Mouse (Mus musculus): ENCODE measurements around the gene Sema4f. TPM values are rescaled to one million over a fixed set of nuclear protein-coding genes. Genes with fewer than 3 reads are reported as not detected.

Sema4f gene
- total and polyA plus RNA-seq, 3 experiments, result 0.04 TPM; not detected in 2

DNA sequence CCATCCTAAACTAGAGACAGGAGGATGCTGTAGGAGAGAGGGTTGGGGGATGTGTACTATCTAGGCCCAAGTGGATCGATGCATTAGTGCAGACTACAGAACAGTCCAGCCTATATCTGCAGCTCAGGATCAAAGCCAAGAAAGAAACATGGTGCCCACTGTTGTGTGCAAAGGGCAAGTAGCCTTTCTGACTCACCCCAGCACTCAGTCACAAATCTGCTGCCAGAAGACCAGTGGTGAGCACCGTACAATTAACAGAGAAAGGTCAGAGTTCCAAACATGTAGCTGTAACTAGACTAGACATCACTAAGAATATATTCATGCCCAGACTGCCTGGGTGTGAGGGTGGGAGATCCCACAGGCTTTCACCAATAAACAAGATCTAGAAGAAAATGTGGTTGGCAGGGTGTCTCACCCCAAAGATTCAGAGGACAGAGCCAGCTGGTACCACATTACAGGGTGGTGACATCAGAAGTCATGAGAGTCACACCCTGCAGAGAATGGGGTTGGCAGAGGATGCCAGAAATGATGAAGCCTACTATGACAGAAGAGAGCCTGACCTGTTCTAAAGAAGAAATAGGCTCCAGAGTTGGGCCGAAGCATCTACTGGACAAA lies 4.8 kb downstream of the Sema4f start:
- in situ Hi-C loops (cut with MboI; ENCODE audit: low pct_ligation_motif_present, low pct_unique_long_range_greater_than_20kb, low sequenced_read_pairs) (no loop called here), dilution Hi-C loops (cut with MboI; ENCODE audit: extremely low pct_ligation_motif_present, extremely low pct_unique_long_range_greater_than_20kb, low sequenced_read_pairs) (no loop called here)
- no peaks in the 10 kb centered on the region for H3K36me3 ChIP-seq (replicated peaks in 1 of 2; ENCODE audit: control insufficient read depth in 1 of 2, insufficient read depth in 1 of 2, low read length in 1 of 2)
- peaks cover 0 to 7% of the 10 kb centered on the region in 2 experiments; a peak in 1 of 4 replicates for H3K4me1 ChIP-seq (ENCODE audit: control insufficient read depth in 1 of 2, insufficient read depth in 2 of 2)
- H3K27me3 ChIP-seq (replicated peaks), result peaks cover 2% of the 10 kb centered on the region
- no peak overlapping the region for H3K4me3 ChIP-seq (replicated peaks in 1 of 3; ENCODE audit: low read depth in 2 of 3, low read length in 2 of 3, poor library complexity in 1 of 3)
- TF ChIP-seq HCFC1 (IDR thresholded peaks at IDR 0.05; ENCODE audit: low read depth, low read length) (no peak), ZMIZ1 (IDR thresholded peaks at IDR 0.05; ENCODE audit: low read depth, low read length) (no peak), POLR2A (IDR thresholded peaks at IDR 0.05; ENCODE audit: low read depth, low read length) (no peak), PAX5 (IDR thresholded peaks at IDR 0.05; ENCODE audit: low read length) (no peak), UBTF (IDR thresholded peaks at IDR 0.05; ENCODE audit: low read depth, low read length) (no peak), KAT2A (IDR thresholded peaks at IDR 0.05; ENCODE audit: insufficient replicate concordance, low read length) (no peak), MAX (IDR thresholded peaks at IDR 0.05; ENCODE audit: low read length) (no peak), E2F4 (IDR thresholded peaks at IDR 0.05; ENCODE audit: insufficient replicate concordance, low read depth, low read length) (no peak), SMC3 (IDR thresholded peaks at IDR 0.05; ENCODE audit: low read depth, low read length) (no peak), CHD2 (IDR thresholded peaks at IDR 0.05; ENCODE audit: low read length) (no peak), ELF1 (IDR thresholded peaks at IDR 0.05; ENCODE audit: low read depth, low read length) (no peak), CTCF (conservative IDR thresholded peaks at IDR 0.05 in 1 of 2, IDR thresholded peaks at IDR 0.05 in 1 of 2; ENCODE audit: low read depth in 2 of 2, low read length in 2 of 2) (no peak), GABPA (IDR thresholded peaks at IDR 0.05; ENCODE audit: insufficient replicate concordance, low read depth, low read length) (no peak), NRF1 (IDR thresholded peaks at IDR 0.05; ENCODE audit: low read depth, low read length) (no peak)
- H3K79me2 ChIP-seq (replicated peaks; ENCODE audit: control insufficient read depth, extremely low read depth, insufficient read depth, poor library complexity, severe bottlenecking), result no peaks in the 10 kb centered on the region
- H3K27ac ChIP-seq (ENCODE audit: insufficient read depth, low read depth), result no peak overlapping the region
- no peak overlapping the region for H3K4me2 ChIP-seq (ENCODE audit: insufficient read depth, low read depth, poor library complexity, severe bottlenecking)
- no peak for DNase-seq (ENCODE audit: extremely low read depth)
- no peaks in the 10 kb centered on the region for H3K9me3 ChIP-seq (replicated peaks; ENCODE audit: low read length)
- no peak overlapping the region for H3K9ac ChIP-seq (ENCODE audit: insufficient read depth, low read depth)

DNA sequence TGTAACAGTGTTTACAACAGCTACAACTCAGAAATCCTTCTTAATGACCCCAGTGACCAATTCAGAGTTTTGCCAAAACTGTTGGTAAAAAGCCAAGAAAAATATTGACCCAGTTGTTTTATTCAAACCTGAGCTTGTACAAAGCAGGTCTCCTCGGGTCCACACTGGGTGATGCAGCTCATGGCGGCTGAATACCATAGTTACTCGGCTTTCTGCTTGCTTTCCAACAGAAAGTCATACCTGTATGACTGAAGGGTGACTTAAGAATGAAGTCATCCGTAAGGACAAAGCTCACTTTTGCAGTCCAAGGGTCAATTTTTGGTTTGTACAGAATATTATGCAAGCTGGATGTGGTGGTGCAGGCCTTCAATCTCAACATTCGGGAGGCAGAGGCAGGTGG lies 12.0 kb downstream of the Sema4f start:
- Histone ChIP-seq H3K27me3 (replicated peaks) (no peaks in the 10 kb centered on the region), H3K9ac (ENCODE audit: insufficient read depth, low read depth) (no peak overlapping the region), H3K4me3 (replicated peaks in 1 of 3; ENCODE audit: low read depth in 2 of 3, low read length in 2 of 3, poor library complexity in 1 of 3) (no peak overlapping the region), H3K4me2 (ENCODE audit: insufficient read depth, low read depth, poor library complexity, severe bottlenecking) (no peak overlapping the region), H3K36me3 (replicated peaks in 1 of 2; ENCODE audit: control insufficient read depth in 1 of 2, insufficient read depth in 1 of 2, low read length in 1 of 2) (no peaks in the 10 kb centered on the region), H3K79me2 (replicated peaks; ENCODE audit: control insufficient read depth, extremely low read depth, insufficient read depth, poor library complexity, severe bottlenecking) (no peaks in the 10 kb centered on the region), H3K4me1 (ENCODE audit: control insufficient read depth in 1 of 2, insufficient read depth in 2 of 2) (0 out of 4 replicates have a peak, but pooled peaks cover 0 to 2% of the 10 kb centered on the region in 2 experiments), H3K27ac (ENCODE audit: insufficient read depth, low read depth) (no peak overlapping the region), H3K9me3 (replicated peaks; ENCODE audit: low read length) (no peaks in the 10 kb centered on the region)
- in situ Hi-C loops (cut with MboI; ENCODE audit: low pct_ligation_motif_present, low pct_unique_long_range_greater_than_20kb, low sequenced_read_pairs) (no loop called here), dilution Hi-C loops (cut with MboI; ENCODE audit: extremely low pct_ligation_motif_present, extremely low pct_unique_long_range_greater_than_20kb, low sequenced_read_pairs) (no loop called here)
- no peak for DNase-seq (ENCODE audit: extremely low read depth)
- TF ChIP-seq ZMIZ1 (IDR thresholded peaks at IDR 0.05; ENCODE audit: low read depth, low read length), result no peak
- TF ChIP-seq ZNF384 (IDR thresholded peaks at IDR 0.05; ENCODE audit: low read depth, low read length), result no peak
- TF ChIP-seq TCF12 (IDR thresholded peaks at IDR 0.05; ENCODE audit: low read depth, low read length), result no peak
- no peak for TF ChIP-seq ELF1 (IDR thresholded peaks at IDR 0.05; ENCODE audit: low read depth, low read length)
- no peak for TF ChIP-seq CHD2 (IDR thresholded peaks at IDR 0.05; ENCODE audit: low read length)
- TF ChIP-seq USF2 (conservative IDR thresholded peaks at IDR 0.05; ENCODE audit: low read depth, low read length), result no peak
